Mouse (Mus musculus) liver, adult 2 months (tissue): ENCODE data around the gene Gpm6b.

Experiments used
- CTCF ChIP-seq: fragments of 200-500 bp; IDR thresholded peaks from 2 replicates; pipeline ENCODE4 v1.5.1; 2011; ENCODE audit warnings: low read depth, low read length, control low read depth
- POLR2A ChIP-seq: fragments of 200-500 bp; IDR thresholded peaks from 2 replicates; pipeline ENCODE4 v1.6.1; 2011; ENCODE audit warnings: low read length, control low read depth; ENCODE audit not compliant: insufficient read depth; ENCODE audit errors: extremely low read depth

GRCm38 (mm10) chrX:166338353-166338752 lies 99.6 kb downstream of the Gpm6b start:
- no peak for TF ChIP-seq CTCF
- no peak for TF ChIP-seq POLR2A
